Mouse (Mus musculus) intestine, embryonic 16.5 days (tissue): ENCODE measurements around the gene Gpr34. TPM values are rescaled to one million over a fixed set of nuclear protein-coding genes. Genes with fewer than 3 reads are reported as not detected.

Experiments used
- ATAC-seq: fragments of 200-750 bp; cut with Nextera tagmentation; 2 replicates; pipeline ENCODE4 v1.8.0; 2017; ENCODE audit warnings: moderate TSS enrichment, moderate library complexity
- H3K27ac ChIP-seq: fragments of 300-500 bp; sonication (generic); 2 replicates; pipeline ENCODE4 v1.5.1; 2014; ENCODE audit warnings: mild to moderate bottlenecking, low read length
- H3K27me3 ChIP-seq: fragments of 300-500 bp; sonication (generic); replicated peaks from 2 replicates; pipeline ENCODE4 v1.6.1; 2014; ENCODE audit warnings: low read length, control low read depth, mixed read lengths; ENCODE audit not compliant: control insufficient read depth, insufficient read depth
- H3K36me3 ChIP-seq: fragments of 300-500 bp; sonication (generic); 2 replicates; pipeline ENCODE4 v1.6.1; 2014; ENCODE audit warnings: low read length, control low read depth; ENCODE audit not compliant: control insufficient read depth, insufficient read depth
- H3K4me1 ChIP-seq: fragments of 300-500 bp; sonication (generic); 2 replicates; pipeline ENCODE4 v1.6.1; 2014; ENCODE audit warnings: low read length, control low read depth, mixed read lengths; ENCODE audit not compliant: control insufficient read depth, insufficient read depth
- H3K4me2 ChIP-seq: fragments of 300-500 bp; sonication (generic); 2 replicates; pipeline ENCODE4 v1.6.1; 2014; ENCODE audit warnings: low read depth, low read length, control low read depth
- H3K4me3 ChIP-seq: fragments of 300-500 bp; sonication (generic); 2 replicates; pipeline ENCODE4 v1.5.1; 2014; ENCODE audit warnings: mild to moderate bottlenecking, low read length
- H3K9ac ChIP-seq: fragments of 300-500 bp; sonication (generic); 2 replicates; pipeline ENCODE4 v1.6.1; 2014; ENCODE audit warnings: low read depth, low read length
- H3K9me3 ChIP-seq: fragments of 300-500 bp; sonication (generic); 2 replicates; pipeline ENCODE4 v1.6.1; 2016; ENCODE audit warnings: low read length, control low read depth; ENCODE audit not compliant: control insufficient read depth
- WGBS: fragments of 180-500 bp; shearing (Covaris S2); extraction: QIAGEN DNeasy Blood & Tissue Kit; methylation state at CpG from one replicate; pipeline ENCODE4 v1.1.7; 2014; 5-methylcytosine and 5-hydroxymethylcytosine counted together
- polyA plus RNA-seq: library from polyadenylated mRNA; unstranded; fragments of >200 nt; fragmentation: Nextera tagmentation; extraction: Ambion mirVana; gene quantifications from 2 replicates; pipeline ENCODE4 v1.2.1, GENCODE M21; 2015

Gpr34 gene
- 1.2 and 1.7 TPM in 2 replicates for polyA plus RNA-seq

DNA sequence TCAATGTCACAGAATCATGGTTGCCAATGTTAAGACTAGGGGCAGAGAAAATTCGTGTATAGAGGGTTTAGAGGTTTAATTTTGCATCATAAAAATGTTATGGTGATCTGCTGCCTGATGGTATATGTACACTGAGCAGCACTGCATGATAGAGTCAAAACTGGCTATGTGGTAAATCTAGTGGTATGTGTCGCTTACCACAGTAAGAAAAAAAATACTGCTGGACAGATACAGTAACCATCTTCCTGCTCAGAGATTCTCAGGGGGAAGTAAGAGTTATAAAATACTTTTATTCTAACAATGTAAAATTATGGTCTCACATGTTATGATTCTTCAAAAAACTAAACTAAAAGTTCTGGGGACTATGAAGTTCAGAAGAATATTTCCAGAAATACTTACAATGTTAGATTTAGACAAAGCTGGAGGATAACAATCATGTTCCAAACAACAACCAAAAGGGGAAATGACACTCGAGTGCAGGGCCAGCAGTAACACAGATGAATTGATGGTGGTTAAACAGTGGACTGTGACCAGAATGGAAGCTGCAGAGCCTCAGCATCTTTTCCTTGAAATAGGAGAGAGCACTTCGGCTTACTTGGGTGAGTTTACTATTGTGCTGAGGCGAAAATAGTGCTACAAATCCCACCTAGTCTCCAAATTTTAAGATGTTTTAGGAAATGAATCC lies at the start of gene Gpr34:
Gpr34 (plus strand) TSS at position 491 of the 685 bp plus-strand sequence.
- Histone ChIP-seq H3K9me3 (no peaks in the 10 kb centered on the region), H3K9ac (no peak within 1 kb of the TSS), H3K4me2 (no peak within 1 kb of the TSS), H3K4me3 (no peak within 1 kb of the TSS), H3K27ac (no peak within 1 kb of the TSS), H3K27me3 (no peaks in the 10 kb centered on the region), H3K36me3 (no peaks in the 10 kb centered on the region), H3K4me1 (no peaks in the 10 kb centered on the region)
- no peak for ATAC-seq
- 65% methylated on average over 5 of the region's 5 CpGs for WGBS

DNA sequence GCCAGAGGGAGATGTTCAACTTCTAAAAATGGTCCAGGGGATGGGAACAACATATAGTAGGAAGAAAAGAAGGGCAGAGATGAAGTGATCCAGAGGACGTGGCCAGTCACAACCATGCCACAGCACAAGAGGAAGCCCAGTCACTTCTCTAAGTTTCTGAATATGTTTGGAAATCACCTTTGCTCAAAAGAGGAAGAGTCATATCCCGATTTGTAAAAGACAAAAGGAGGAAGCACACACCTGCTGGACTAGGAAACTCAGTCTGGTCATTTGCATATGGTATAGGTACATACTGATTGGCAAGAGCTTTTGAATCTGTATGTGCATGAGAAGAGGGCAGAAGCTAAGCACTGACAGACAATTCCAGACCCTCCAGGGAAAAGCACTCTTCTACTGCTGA lies 32.5 kb upstream of the Gpr34 start:
- no peak overlapping the region for H3K27ac ChIP-seq
- no peaks in the 10 kb centered on the region for H3K9me3 ChIP-seq
- no peak overlapping the region for H3K4me2 ChIP-seq
- no peak overlapping the region for H3K9ac ChIP-seq
- ATAC-seq, result no peak
- H3K27me3 ChIP-seq, result 0 out of 2 replicates have a peak, but pooled peaks cover 2% of the 10 kb centered on the region
- no peaks in the 10 kb centered on the region for H3K4me1 ChIP-seq
- WGBS, result 74% methylated on average over 2 of the region's 2 CpGs
- no peak overlapping the region for H3K4me3 ChIP-seq
- H3K36me3 ChIP-seq, result no peaks in the 10 kb centered on the region

DNA sequence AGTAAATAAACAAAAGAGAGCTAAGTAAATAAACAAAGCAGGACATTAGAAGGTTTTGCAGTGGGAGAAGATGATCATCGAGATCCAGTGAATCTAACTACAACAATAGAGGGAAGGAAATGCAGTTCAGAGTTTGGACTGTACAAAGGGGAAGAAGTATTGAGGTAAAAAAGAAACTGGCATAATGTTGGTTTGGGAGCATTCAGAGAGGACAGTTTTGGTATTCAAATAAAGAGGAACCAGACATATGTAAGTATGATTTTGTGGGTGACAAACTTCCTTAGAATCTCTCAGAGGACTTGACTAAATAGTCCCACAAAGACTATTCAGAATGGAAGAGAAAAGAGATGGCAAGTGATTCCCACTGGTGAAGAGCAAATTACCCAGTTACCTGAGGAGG lies 31.9 kb upstream of the Gpr34 start:
- WGBS, result 56% methylated on average over 1 of the region's 1 CpGs

DNA sequence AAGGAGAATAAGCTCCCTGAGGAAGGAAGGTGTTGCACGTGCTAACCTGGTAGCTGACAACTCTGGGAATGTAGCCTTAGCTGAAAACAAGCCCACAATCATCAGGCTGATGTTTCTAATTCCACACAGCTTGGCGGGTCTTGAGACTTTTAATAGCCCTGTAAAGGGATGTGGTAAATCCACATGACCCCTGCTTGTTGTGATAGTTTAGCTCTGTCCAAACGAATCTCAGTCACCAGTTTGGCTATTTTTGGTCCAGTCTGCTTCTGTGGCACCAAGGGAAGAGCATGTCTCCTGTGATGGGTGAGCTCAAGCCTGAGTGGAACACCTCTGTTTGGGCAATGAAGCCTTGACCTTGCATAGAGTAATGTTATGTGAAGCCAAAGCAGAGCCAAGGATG lies 25.1 kb upstream of the Gpr34 start:
- Histone ChIP-seq H3K4me2 (no peak overlapping the region), H3K27ac (no peak overlapping the region), H3K4me3 (no peak overlapping the region), H3K9ac (no peak overlapping the region), H3K27me3 (0 out of 2 replicates have a peak, but pooled peaks cover 2% of the 10 kb centered on the region), H3K9me3 (no peaks in the 10 kb centered on the region), H3K36me3 (no peaks in the 10 kb centered on the region), H3K4me1 (no peaks in the 10 kb centered on the region)
- ATAC-seq, result no peak
- 57% methylated on average over 3 of the region's 3 CpGs for WGBS

More for the DNA sequence above, 31.9 kb upstream of the Gpr34 start:
- Histone ChIP-seq H3K9ac (no peak overlapping the region), H3K36me3 (no peaks in the 10 kb centered on the region), H3K4me3 (no peak overlapping the region), H3K27me3 (0 out of 2 replicates have a peak, but pooled peaks cover 2% of the 10 kb centered on the region), H3K4me2 (no peak overlapping the region), H3K27ac (no peak overlapping the region), H3K4me1 (no peaks in the 10 kb centered on the region), H3K9me3 (no peaks in the 10 kb centered on the region)
- no peak for ATAC-seq

DNA sequence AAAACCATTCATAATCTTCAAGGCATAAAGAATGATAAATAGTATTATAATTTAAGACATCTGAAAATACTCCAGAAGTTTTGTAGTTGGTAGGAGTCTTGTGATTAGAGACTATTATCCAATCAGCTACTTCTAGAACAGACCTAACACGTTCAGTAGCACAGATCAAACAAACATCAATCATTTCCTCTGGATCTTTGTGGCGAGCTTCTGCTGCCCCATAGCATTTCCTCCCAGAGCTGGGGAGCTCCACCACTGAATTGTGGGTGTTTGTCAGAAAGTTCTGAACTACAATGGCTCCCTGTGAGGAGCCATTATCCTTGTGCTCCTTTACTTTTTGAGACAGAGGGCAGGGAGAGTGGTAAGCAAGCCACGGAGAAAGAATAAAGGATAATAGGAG lies 24.1 kb upstream of the Gpr34 start:
- Histone ChIP-seq H3K9ac (no peak overlapping the region), H3K36me3 (no peaks in the 10 kb centered on the region), H3K4me2 (no peak overlapping the region), H3K27ac (no peak overlapping the region), H3K4me3 (no peak overlapping the region), H3K27me3 (0 out of 2 replicates have a peak, but pooled peaks cover 2% of the 10 kb centered on the region), H3K9me3 (no peaks in the 10 kb centered on the region), H3K4me1 (no peaks in the 10 kb centered on the region)
- no peak for ATAC-seq
- 40% methylated on average over 3 of the region's 3 CpGs for WGBS

DNA sequence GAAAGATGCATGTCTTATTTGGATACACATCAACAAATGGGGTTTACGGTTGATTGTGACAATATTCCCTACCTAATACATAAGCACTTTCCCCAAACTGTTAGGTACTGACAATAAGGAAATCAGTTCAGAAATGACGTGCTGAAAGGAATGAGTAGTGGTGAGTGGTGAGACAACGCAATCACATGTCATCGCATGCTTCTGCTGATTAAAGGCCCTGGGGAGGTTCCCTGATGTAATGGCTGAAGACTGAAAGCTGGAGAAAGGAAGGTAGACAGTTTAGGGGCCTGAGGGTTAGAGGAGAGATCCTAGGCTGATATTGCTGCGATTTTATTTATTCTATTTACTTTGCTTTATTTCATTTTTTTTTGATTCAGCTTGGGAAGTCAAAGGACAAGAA lies 20.8 kb upstream of the Gpr34 start:
- no peaks in the 10 kb centered on the region for H3K36me3 ChIP-seq
- no peak overlapping the region for H3K27ac ChIP-seq
- 89% methylated on average over 5 of the region's 5 CpGs for WGBS
- no peaks in the 10 kb centered on the region for H3K27me3 ChIP-seq
- no peak overlapping the region for H3K4me2 ChIP-seq
- no peak overlapping the region for H3K9ac ChIP-seq
- H3K4me1 ChIP-seq, result no peaks in the 10 kb centered on the region
- ATAC-seq, result no peak
- no peaks in the 10 kb centered on the region for H3K9me3 ChIP-seq
- no peak overlapping the region for H3K4me3 ChIP-seq

DNA sequence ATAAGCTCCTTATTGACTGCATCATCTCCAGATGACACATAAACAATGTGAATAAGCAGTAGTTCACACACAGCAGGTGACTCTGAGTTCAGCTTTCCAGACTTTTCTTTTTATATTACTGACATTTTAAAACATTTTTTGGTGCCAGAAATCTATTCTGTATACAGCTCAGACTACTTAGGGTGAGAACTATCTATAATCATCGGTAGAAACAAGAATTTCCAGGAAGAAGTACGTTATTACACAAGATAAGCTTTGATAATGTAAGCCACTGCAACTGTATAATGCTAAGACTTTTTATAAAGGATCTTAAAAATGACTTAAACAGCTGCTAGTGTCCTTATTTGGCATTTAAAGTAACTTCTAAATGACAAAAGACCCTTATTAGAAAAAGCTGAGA lies 19.8 kb upstream of the Gpr34 start:
- Histone ChIP-seq H3K4me2 (no peak overlapping the region), H3K4me3 (no peak overlapping the region), H3K27me3 (no peaks in the 10 kb centered on the region), H3K9me3 (no peaks in the 10 kb centered on the region), H3K4me1 (no peaks in the 10 kb centered on the region), H3K36me3 (no peaks in the 10 kb centered on the region), H3K27ac (no peak overlapping the region), H3K9ac (no peak overlapping the region)
- no peak for ATAC-seq
- 58% methylated on average over 2 of the region's 2 CpGs for WGBS

DNA sequence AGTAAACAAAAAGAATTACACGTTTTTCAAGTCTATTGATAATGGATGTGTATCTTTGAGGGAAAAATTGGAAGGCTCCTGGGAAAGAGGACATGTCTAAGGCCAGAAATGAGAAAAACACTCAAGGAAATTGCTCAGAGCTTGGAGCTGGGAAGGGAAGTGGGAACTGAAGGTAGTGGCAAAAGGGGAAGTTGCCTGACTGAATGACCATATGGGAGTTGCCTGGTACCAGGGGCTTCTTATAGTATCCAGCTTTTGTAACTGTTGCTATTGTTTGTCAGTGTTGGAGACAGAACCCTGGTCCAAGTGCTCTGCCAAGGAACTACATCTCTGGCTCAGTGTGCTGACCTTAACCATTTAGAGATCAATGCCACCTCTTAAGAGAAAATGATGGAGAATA lies 15.2 kb upstream of the Gpr34 start:
- H3K27ac ChIP-seq, result no peak overlapping the region
- H3K4me2 ChIP-seq, result no peak overlapping the region
- H3K4me3 ChIP-seq, result no peak overlapping the region
- no peaks in the 10 kb centered on the region for H3K9me3 ChIP-seq
- no peak overlapping the region for H3K9ac ChIP-seq
- ATAC-seq, result no peak
- WGBS, result 50% methylated on average over 1 of the region's 1 CpGs
- H3K4me1 ChIP-seq, result no peaks in the 10 kb centered on the region
- no peaks in the 10 kb centered on the region for H3K27me3 ChIP-seq
- no peaks in the 10 kb centered on the region for H3K36me3 ChIP-seq

DNA sequence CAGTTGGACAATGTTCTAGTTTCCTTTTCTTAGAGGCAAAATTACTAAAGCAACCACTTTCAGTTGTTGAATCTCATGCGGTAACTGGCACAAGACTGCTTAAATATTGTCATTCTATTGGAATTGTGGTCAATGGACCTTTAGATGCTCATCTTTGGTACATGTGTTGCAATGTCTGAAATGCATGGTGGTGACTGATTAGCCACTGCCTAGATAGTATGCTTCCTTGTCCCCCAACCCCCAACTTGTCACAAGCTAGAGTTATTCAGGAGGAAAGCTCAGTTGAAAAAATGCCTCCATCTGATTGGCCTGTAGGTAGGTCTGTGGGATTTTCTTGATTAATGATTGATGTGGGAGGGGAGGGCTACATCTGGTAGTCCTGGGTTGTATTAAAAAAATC lies 14.6 kb upstream of the Gpr34 start:
- no peak for ATAC-seq
- no peaks in the 10 kb centered on the region for H3K27me3 ChIP-seq
- H3K9ac ChIP-seq, result no peak overlapping the region
- no peak overlapping the region for H3K4me2 ChIP-seq
- 93% methylated on average over 1 of the region's 1 CpGs for WGBS
- no peaks in the 10 kb centered on the region for H3K36me3 ChIP-seq
- H3K27ac ChIP-seq, result no peak overlapping the region
- no peaks in the 10 kb centered on the region for H3K4me1 ChIP-seq
- no peak overlapping the region for H3K4me3 ChIP-seq
- no peaks in the 10 kb centered on the region for H3K9me3 ChIP-seq

DNA sequence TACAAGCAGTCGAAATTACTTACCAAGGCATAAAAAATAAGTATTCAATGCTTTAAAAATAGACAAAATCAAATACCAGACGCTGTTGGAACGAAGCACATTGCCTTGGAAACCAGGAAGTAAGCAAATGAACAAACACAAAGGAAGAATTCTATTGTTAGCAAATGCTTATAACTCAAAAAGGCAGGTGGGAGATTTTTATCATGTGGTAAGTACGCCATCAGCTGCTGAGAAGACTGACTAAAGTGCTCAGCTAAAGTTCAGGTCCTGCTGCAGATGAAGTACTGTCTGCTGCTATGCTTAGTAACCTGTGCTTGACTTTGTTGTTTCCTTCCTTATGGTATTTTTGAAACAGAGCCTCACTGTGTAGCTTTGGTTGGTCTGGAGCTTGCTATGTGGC lies 13.4 kb upstream of the Gpr34 start:
- Histone ChIP-seq H3K9me3 (no peaks in the 10 kb centered on the region), H3K4me2 (no peak overlapping the region), H3K27ac (no peak overlapping the region), H3K27me3 (no peaks in the 10 kb centered on the region), H3K4me3 (no peak overlapping the region), H3K36me3 (no peaks in the 10 kb centered on the region), H3K4me1 (no peaks in the 10 kb centered on the region), H3K9ac (no peak overlapping the region)
- WGBS, result 79% methylated on average over 4 of the region's 4 CpGs
- ATAC-seq, result no peak
